Mouse (Mus musculus) thymus, adult 2 months (tissue): ENCODE data around the gene Dpysl4.

Experiments used
- CTCF ChIP-seq: fragments of 200-500 bp; IDR thresholded peaks from 2 replicates; pipeline ENCODE4 v1.5.1; 2012; ENCODE audit warnings: mild to moderate bottlenecking, control low read depth, low read length, moderate library complexity, borderline replicate concordance; ENCODE audit not compliant: control insufficient read depth, poor library complexity, insufficient read depth; ENCODE audit errors: extremely low read depth
- POLR2A ChIP-seq: fragments of 200-500 bp; IDR thresholded peaks from 2 replicates; pipeline ENCODE4 v1.6.1; 2012; ENCODE audit warnings: mild to moderate bottlenecking, low read length, control low read depth, moderate library complexity; ENCODE audit not compliant: control insufficient read depth, poor library complexity, insufficient read depth; ENCODE audit errors: extremely low read depth

- TF ChIP-seq POLR2A (no peak), CTCF (no peak)
Measured at GRCm38 (mm10) chr7:139094761-139095160, 9.0 kb downstream of the Dpysl4 start.
